ENCODE assay signal across 8 mouse cellular contexts in genomic region chr3:121290681-121291080, GRCm38 (mm10). TPM values are rescaled to one million over a fixed set of nuclear protein-coding genes. Genes with fewer than 3 reads are reported as not detected.
DNase-seq lines count a peak whose midpoint lies in the region; ATAC-seq lines count a peak whose summit lies in the region.

No protein-coding gene starts in this region.

- H3K9ac ChIP-seq in kidney, embryonic 14.5 days (ENCODE audit: low read depth, low read length), result peak overlapping the region; percentile 71
- H3K9ac ChIP-seq in hindbrain, embryonic 14.5 days, result peak overlapping the region; percentile 57
- H3K9ac ChIP-seq in midbrain, embryonic 13.5 days (replicated peaks), result no peak overlapping the region; the same call in 1 of the 2 replicates

- peaks cover 3% of the 10 kb centered on the region; the same call in 1 of the 2 replicates for H3K4me1 ChIP-seq in kidney, embryonic 14.5 days (ENCODE audit: control insufficient read depth, insufficient read depth, low read length)
- H3K4me1 ChIP-seq in embryonic facial prominence, embryonic 10.5 days, result peaks cover 12% of the 10 kb centered on the region
- peaks cover 3% of the 10 kb centered on the region; the same call in 1 of the 2 replicates for H3K4me1 ChIP-seq in hindbrain, embryonic 14.5 days (replicated peaks; ENCODE audit: control insufficient read depth, insufficient read depth, low read length)
- 0 out of 2 replicates have a peak, but pooled peaks cover 11% of the 10 kb centered on the region for H3K4me1 ChIP-seq in midbrain, embryonic 13.5 days (replicated peaks)

- no peaks in the 10 kb centered on the region for H3K36me3 ChIP-seq in kidney, embryonic 14.5 days (ENCODE audit: control insufficient read depth, insufficient read depth, low read length)
- no peaks in the 10 kb centered on the region for H3K36me3 ChIP-seq in embryonic facial prominence, embryonic 10.5 days (replicated peaks)
- no peaks in the 10 kb centered on the region for H3K36me3 ChIP-seq in hindbrain, embryonic 14.5 days (replicated peaks; ENCODE audit: control insufficient read depth, insufficient read depth)
- H3K36me3 ChIP-seq in midbrain, embryonic 13.5 days, result no peaks in the 10 kb centered on the region

- H3K27me3 ChIP-seq in kidney, embryonic 14.5 days (ENCODE audit: control insufficient read depth, insufficient read depth, low read length), result no peaks in the 10 kb centered on the region
- H3K27me3 ChIP-seq in embryonic facial prominence, embryonic 10.5 days (replicated peaks; ENCODE audit: low read depth, poor library complexity, severe bottlenecking), result no peaks in the 10 kb centered on the region
- no peaks in the 10 kb centered on the region for H3K27me3 ChIP-seq in hindbrain, embryonic 14.5 days (ENCODE audit: control insufficient read depth, insufficient read depth, low read length)
- H3K27me3 ChIP-seq in midbrain, embryonic 13.5 days, result no peaks in the 10 kb centered on the region

- DNase-seq in kidney, postnatal 10 days, result no peak
- no peak for DNase-seq in embryonic facial prominence, embryonic 10.5 days (ENCODE audit: low spot score)
- DNase-seq in hindbrain, embryonic 14.5 days (ENCODE audit: low spot score), result no peak
- no peak for DNase-seq in embryo, embryonic 11 days
- DNase-seq in left cerebral cortex, adult 9 months (ENCODE audit: low spot score in 2 of 2), result no peak

- no peak for ATAC-seq in kidney, embryonic 14.5 days (ENCODE audit: low FRiP score, low TSS enrichment)
- no peak for ATAC-seq in hindbrain, embryonic 14.5 days (ENCODE audit: low FRiP score)
- ATAC-seq in midbrain, embryonic 13.5 days, result no peak
- ATAC-seq in CD4-positive, CD25-positive, alpha-beta regulatory T cell, adult 4 months, result no peak

- H3K27ac ChIP-seq in kidney, embryonic 14.5 days (ENCODE audit: low read depth, low read length), result peak overlapping the region; percentile 72; the same call in 1 of the 2 replicates
- H3K27ac ChIP-seq in embryonic facial prominence, embryonic 10.5 days (replicated peaks), result peak overlapping the region; percentile 93
- H3K27ac ChIP-seq in hindbrain, embryonic 14.5 days, result 0 out of 2 replicates have a peak overlapping the region, but pooled peaks have one; percentile 90
- H3K27ac ChIP-seq in midbrain, embryonic 13.5 days, result no peak overlapping the region

- H3K4me2 ChIP-seq in kidney, embryonic 14.5 days (replicated peaks; ENCODE audit: low read depth, low read length), result peak overlapping the region; percentile 44
- peak overlapping the region; percentile 77 for H3K4me2 ChIP-seq in hindbrain, embryonic 14.5 days (replicated peaks)
- H3K4me2 ChIP-seq in midbrain, embryonic 13.5 days (replicated peaks), result peak overlapping the region; percentile 56

- H3K9me3 ChIP-seq in kidney, embryonic 14.5 days (ENCODE audit: control insufficient read depth, low read length), result no peaks in the 10 kb centered on the region
- H3K9me3 ChIP-seq in embryonic facial prominence, embryonic 10.5 days, result no peaks in the 10 kb centered on the region
- H3K9me3 ChIP-seq in hindbrain, embryonic 14.5 days (ENCODE audit: control insufficient read depth, low read length), result no peaks in the 10 kb centered on the region
- H3K9me3 ChIP-seq in midbrain, embryonic 13.5 days, result no peaks in the 10 kb centered on the region

- H3K4me3 ChIP-seq in kidney, embryonic 14.5 days (ENCODE audit: low read length), result peak overlapping the region; percentile 66
- peak overlapping the region; percentile 68 for H3K4me3 ChIP-seq in embryonic facial prominence, embryonic 10.5 days
- H3K4me3 ChIP-seq in hindbrain, embryonic 14.5 days (replicated peaks; ENCODE audit: low read length), result peak overlapping the region; percentile 45; the same call in 1 of the 2 replicates
- H3K4me3 ChIP-seq in midbrain, embryonic 13.5 days (replicated peaks), result no peak overlapping the region; the same call in 1 of the 2 replicates

- 68% methylated on average over 8 of the region's 8 CpGs for WGBS in kidney, embryonic 14.5 days
- 80% methylated on average over 8 of the region's 8 CpGs for WGBS in embryonic facial prominence, embryonic 10.5 days
- WGBS in hindbrain, embryonic 14.5 days, result 79% methylated on average over 8 of the region's 8 CpGs
- 84% methylated on average over 8 of the region's 8 CpGs for WGBS in midbrain, embryonic 13.5 days

RNA-seq across cellular contexts. Expression of gene Alg14, which starts 0.9 kb away (rescaled TPM):
- 41.3 and 43.8 TPM in 2 replicates for polyA plus RNA-seq in kidney, embryonic 14.5 days (2014; fragmentation: Nextera tagmentation; extraction: Ambion mirVana)
- 30.7 and 34.3 TPM in 2 replicates for polyA plus RNA-seq in embryonic facial prominence, embryonic 10.5 days (2016; fragmentation: Nextera tagmentation; extraction: Ambion mirVana)
- 35.0 and 47.1 TPM in 2 replicates for polyA plus RNA-seq in hindbrain, embryonic 14.5 days (2014; fragmentation: Nextera tagmentation; extraction: Ambion mirVana)
- 31.7 and 34.0 TPM in 2 replicates for polyA plus RNA-seq in midbrain, embryonic 13.5 days (2015; fragmentation: Nextera tagmentation; extraction: Ambion mirVana)
- polyA plus RNA-seq in CD4-positive, CD25-positive, alpha-beta regulatory T cell, adult 4 months (2017; shearing (Covaris generic)), result 10 to 100 TPM; 15.5 to 29.5 TPM

RNA-seq across cellular contexts. Expression of gene Tmem56, which starts 7.8 kb away (rescaled TPM):
- 1.3 and 2.6 TPM in 2 replicates for polyA plus RNA-seq in kidney, embryonic 14.5 days (2014; fragmentation: Nextera tagmentation; extraction: Ambion mirVana)
- polyA plus RNA-seq in embryonic facial prominence, embryonic 10.5 days (2016; fragmentation: Nextera tagmentation; extraction: Ambion mirVana), result 0.81 and 0.84 TPM in 2 replicates
- 4.3 and 5.0 TPM in 2 replicates for polyA plus RNA-seq in hindbrain, embryonic 14.5 days (2014; fragmentation: Nextera tagmentation; extraction: Ambion mirVana)
- polyA plus RNA-seq in midbrain, embryonic 13.5 days (2015; fragmentation: Nextera tagmentation; extraction: Ambion mirVana), result 1.1 and 1.2 TPM in 2 replicates
- not detected for polyA plus RNA-seq in CD4-positive, CD25-positive, alpha-beta regulatory T cell, adult 4 months (2017; shearing (Covaris generic))
